Mouse (Mus musculus) heart, adult 2 months (tissue): ENCODE measurements at regions not wholly inside any gene's neighbourhood (a gene's known extent, or its start where the extent isn't known, plus 50 kb on each side); places are given as distances from the start of the nearest gene placed in this dataset.

Source experiments
- CTCF ChIP-seq: fragments of 200-600 bp; IDR thresholded peaks from 2 replicates; pipeline ENCODE4 v1.8.1; 2022; ENCODE audit warnings: antibody characterized with exemption, mild to moderate bottlenecking, moderate library complexity
- EP300 ChIP-seq: fragments of 200-500 bp; IDR thresholded peaks from 2 replicates; pipeline ENCODE4 v1.6.1; 2011; ENCODE audit warnings: low read depth, low read length, control low read depth; ENCODE audit not compliant: insufficient read depth
- POLR2A ChIP-seq: fragments of 200-500 bp; IDR thresholded peaks from 2 replicates; pipeline ENCODE4 v1.6.1; 2011; ENCODE audit warnings: mild to moderate bottlenecking, low read depth, low read length, control low read depth; ENCODE audit not compliant: insufficient read depth

- TF ChIP-seq EP300 (no peak), CTCF (no peak), POLR2A (no peak)
Observed at GRCm38 (mm10) chr11:50545421-50545820, 56.5 kb upstream of the Adamts2 start.
